Mouse (Mus musculus) E14TG2a.4 (cell line): Measurements from ENCODE around the gene Pou2f2.

ENCODE experiments used
- CTCF ChIP-seq: conservative IDR thresholded peaks from 2 replicates; pipeline ENCODE4 v1.5.1; 2014; ENCODE audit warnings: low read length
- POU5F1 ChIP-seq: IDR thresholded peaks from 2 replicates; pipeline ENCODE4 v1.6.1; 2014; ENCODE audit warnings: low read length, borderline replicate concordance

DNA sequence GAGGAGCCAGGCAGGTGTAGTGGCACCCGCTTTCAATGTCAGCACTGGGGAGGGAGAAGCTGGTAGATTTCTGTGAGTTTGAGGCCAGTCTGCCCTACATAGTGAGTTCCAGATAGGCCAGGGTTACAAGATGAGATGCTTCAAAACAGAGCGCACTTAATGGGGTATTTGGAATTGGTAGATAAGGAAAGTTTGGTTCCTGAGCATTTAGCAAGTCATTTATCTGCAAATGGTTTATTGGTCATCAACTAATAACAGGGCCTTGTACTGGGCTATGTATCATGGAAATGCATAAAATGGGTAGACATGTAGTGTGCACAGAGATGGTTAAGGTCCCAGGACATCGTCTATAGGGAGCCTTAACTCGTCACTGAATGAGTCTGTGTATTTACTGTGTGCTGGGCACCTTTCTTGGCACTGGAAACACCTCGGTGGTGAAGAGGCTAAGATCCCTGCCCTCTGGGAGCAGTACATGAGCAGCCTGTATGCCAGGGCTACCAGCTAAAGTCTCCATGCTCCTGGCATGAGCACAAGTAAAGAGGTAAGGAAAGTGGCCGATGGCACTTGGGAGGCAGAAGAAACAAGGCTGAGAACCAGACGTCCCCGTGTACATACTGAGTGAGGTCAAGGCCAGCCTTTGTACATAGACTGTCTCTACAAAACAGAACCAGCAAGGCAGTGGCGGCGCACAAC is 42.9 kb upstream of the Pou2f2 start:
- TF ChIP-seq CTCF (no peak), POU5F1 (no peak)
